Mouse (Mus musculus) CD8-positive naive resting alpha-beta T cell, adult 2 months (primary cell): Measurements from ENCODE around the gene Hdac5.

Source experiments
- DNase-seq, 2 experiments: peaks; one replicate each; pipeline ENCODE4 v3.0.0; 2022; ENCODE audit warnings: low read depth in 2 of 2, low spot score in 2 of 2

The Hdac5 gene

GRCm38 (mm10) chr11:102230006-102230741 is at the start of gene Hdac5:
Gene Hdac5 (minus strand): TSS chr11:102230166.
- peak; percentile 98 to 99 for DNase-seq

GRCm38 (mm10) chr11:102279595-102279994 is 49.6 kb upstream of the Hdac5 start:
- no peak for DNase-seq

- no peak for DNase-seq
Observed at GRCm38 (mm10) chr11:102277754-102278153, 47.8 kb upstream of the Hdac5 start.

DNA sequence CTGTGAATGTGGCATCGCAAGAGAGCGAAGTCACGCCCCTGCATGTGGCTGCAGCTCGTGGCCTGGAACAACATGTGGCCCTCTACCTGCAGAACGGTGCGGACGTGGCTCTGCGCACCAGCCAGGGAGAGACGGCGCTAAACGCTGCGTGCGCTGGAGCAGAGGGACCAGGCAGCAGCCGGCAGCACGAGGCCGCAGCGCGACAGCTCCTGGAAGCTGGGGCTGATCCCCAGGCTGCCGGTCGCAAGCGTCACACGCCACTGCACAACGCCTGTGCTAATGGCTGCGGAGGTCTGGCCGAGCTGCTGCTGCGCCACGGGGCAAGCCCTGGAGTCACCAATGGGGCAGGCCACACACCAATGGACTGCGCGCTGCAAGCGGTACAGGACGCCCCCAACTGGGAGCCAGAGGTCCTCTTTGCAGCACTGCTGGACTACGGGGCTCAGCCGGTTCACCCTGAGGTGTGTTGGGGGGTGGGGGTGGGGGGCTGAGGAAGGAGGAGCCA is 46.5 kb upstream of the Hdac5 start:
- no peak for DNase-seq

GRCm38 (mm10) chr11:102268520-102269244 is 38.7 kb upstream of the Hdac5 start, which contains the start of gene Asb16:
Gene Asb16 (plus strand): TSS chr11:102268743.
- DNase-seq, result no peak

DNA sequence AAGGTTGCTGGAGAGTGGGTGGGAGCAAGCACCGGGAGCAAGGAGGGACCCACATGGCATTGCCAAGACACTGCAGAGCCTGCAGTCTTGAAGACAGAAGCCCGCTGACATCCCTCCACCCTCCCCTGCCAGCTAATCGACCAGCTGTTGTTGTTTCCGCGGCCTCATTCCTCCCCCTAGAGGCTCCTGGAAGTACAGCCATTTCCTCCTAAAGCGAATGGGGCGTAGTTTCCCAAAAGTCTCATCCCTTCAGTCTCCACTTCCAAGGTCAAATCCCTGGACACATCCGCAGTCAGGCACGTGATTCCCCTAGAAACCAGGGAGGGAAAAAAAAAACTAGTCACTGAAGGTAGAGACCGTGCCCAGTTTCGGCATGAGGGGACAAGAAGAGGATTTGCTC is 37.5 kb upstream of the Hdac5 start:
- peak; percentile 22 to 37 for DNase-seq

GRCm38 (mm10) chr11:102266631-102267355 is 36.8 kb upstream of the Hdac5 start:
- no peak for DNase-seq

GRCm38 (mm10) chr11:102265816-102266215 is 35.9 kb upstream of the Hdac5 start:
- DNase-seq, result no peak

GRCm38 (mm10) chr11:102263211-102263610 is 33.2 kb upstream of the Hdac5 start:
- no peak for DNase-seq

DNA sequence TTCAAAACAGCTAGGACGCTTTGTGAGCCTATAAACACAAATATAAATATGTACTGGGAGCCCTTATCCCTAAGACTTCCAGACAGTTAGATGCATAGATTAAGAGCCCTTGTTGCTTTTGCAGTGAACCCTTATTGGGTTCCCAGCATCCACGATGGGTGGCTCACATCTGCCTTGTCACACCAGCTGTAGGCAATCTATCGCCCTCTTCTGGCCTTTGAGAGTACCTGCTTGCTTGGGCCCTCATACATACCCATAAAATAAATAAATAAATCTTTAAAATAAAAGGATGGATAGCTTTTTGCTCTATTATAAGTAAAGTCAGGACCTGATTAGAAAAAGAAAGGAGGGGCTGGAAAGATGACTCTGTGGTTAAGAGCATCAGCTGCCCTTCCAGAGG is 28.6 kb upstream of the Hdac5 start:
- DNase-seq, result no peak

DNA sequence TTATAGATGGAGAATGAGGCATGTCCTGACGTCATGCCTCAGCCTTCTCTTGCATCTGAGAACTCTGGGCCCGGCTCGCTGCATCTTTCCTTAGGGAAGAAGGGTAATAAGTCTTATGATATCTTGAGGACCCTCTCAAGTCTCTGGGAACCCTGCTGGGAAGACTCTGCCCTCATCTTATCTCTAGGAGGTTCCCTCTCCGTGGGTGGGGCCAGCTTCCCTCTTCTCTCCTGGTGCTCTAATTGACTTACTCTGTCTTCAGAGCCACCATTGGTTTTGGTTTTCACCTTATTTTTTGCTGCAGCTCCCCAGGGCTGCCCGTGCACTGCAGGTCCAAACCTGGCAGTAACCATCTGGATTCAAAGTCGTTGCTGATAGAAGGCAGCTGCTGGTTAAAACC is 28.1 kb upstream of the Hdac5 start:
- DNase-seq, result no peak

GRCm38 (mm10) chr11:102257514-102257913 is 27.5 kb upstream of the Hdac5 start:
- DNase-seq, result no peak

GRCm38 (mm10) chr11:102249351-102250090 is 19.6 kb upstream of the Hdac5 start:
- no peak for DNase-seq

DNA sequence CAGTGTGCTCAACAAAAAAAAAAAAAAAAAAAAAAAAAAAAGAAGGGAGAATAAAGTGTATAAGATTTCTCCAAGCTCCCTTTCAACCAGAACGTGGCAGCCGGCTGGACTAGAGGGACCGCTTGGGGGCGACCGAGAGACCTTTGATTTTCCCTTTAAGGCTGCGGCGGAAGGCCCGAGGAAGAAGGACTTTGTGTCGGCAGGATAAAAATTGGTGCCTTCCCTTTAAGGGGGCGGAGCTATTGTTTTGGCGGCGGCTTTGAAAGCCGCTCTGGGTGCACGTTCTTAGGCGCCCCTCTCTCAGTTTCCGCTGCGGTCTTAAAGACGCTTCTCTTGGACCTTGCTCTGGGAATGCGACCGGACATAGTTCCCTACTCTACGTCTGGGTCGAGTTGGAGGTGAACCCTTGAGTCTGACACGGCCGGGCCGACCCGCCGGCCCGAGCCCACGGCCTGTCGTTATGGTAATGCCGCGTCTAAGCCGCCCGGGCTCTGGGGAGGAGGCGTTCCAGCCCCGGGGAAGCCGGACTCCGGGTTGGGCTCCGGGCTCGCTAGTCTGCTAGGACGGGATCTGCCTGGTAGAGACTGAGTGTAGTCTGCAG is 18.8 kb upstream of the Hdac5 start, which contains the start of gene BC030867:
Gene BC030867, plus strand, starts transcription at position 253 of the 601 bp plus-strand sequence.
- peak; percentile 92 to 96 for DNase-seq

GRCm38 (mm10) chr11:102246871-102247270 is 16.9 kb upstream of the Hdac5 start:
- no peak for DNase-seq

DNA sequence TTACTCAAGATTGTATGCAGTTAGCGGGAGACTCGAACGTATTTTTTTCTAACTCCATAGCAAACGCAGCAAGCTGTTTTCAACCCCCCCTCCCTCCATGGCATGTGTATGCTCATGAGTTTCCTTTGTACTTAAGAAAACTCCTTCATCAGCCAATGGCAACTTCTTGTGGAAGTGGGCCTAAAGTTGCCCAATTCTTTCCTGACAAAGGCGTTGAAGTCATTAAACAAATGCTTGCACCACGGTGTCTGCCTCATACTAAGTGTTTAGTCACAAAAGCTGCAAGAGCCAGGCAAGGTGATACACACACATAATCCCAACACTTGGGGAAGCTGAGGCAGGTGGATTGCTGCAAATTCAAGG is 16.3 kb upstream of the Hdac5 start:
- DNase-seq, result no peak

GRCm38 (mm10) chr11:102245581-102246272 is 15.8 kb upstream of the Hdac5 start:
- DNase-seq, result no peak

GRCm38 (mm10) chr11:102244926-102245449 is 15.0 kb upstream of the Hdac5 start:
- DNase-seq, result peak in 1 of 2 experiments; percentile 16

DNA sequence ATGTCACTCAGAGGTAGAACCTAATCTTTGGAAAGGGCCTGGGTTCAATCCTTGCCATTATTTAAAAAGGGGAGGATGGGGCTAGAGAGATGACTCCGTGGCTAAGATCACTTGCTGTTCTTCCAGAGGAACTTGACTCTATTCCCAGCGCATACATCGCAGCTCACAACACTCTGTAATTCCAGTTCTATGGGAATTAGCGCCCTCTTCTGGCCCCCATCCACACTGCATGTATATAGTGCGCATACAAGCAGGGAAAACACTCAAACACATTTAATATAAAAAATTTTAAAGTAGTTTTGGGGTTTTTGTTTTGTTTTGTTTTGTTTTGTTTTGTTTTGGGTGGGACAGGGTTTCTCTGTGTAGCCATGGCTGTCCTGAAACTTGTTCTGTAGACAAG is 11.9 kb upstream of the Hdac5 start:
- DNase-seq, result no peak

DNA sequence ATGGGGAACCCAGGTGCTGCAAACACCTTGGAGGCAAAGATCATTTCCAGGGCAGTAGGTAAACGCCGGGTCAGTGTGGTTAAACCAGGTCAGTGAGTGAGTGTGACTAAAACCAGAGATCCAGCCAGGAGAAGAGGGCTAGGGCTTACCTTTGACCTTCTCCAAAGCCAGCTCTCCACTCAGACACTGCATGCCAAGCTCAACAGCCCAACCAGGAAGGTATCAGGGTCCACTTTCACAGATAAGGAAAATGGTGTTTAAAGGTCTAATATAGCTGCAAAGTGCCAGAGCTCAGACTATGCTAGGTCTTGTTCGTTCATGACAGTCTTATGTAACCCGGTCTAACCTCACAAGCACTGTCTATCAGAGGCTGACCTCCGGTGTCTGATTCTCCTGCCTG is 11.3 kb upstream of the Hdac5 start:
- no peak for DNase-seq
